Mouse (Mus musculus) A20 (cell line): ENCODE data around the gene Dctn3.

Experiments used
- DNase-seq: peaks from one replicate; pipeline ENCODE4 v3.0.0-alpha.2; 2011; ENCODE audit warnings: low read depth, low spot score

Dctn3 gene

DNA sequence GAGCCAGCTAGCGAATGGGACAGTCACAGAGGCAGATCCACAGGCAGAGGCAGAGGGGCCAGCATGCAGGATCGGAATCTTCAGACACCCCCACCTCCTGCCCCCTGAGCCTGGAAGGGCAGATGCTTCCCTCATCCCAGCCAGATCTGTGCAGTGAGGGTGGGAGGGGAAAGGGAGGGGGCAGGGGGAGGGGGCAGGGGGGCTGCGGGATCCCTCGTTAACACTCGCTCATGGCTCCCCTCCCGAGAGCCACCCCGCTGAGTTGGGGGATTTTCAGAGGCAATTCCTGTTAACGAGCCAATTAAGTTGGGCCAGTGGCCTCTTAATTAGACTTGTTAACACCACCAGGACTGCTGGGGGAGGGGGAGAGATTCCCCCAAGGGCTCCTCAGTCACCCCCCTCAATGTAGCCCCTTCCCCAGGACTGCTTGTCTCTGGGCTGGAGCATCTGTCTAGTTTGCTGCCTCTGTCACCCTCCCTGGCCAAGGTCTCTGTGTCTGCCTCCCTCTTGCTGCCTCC lies 50.9 kb downstream of the Dctn3 start:
- DNase-seq: no peak

DNA sequence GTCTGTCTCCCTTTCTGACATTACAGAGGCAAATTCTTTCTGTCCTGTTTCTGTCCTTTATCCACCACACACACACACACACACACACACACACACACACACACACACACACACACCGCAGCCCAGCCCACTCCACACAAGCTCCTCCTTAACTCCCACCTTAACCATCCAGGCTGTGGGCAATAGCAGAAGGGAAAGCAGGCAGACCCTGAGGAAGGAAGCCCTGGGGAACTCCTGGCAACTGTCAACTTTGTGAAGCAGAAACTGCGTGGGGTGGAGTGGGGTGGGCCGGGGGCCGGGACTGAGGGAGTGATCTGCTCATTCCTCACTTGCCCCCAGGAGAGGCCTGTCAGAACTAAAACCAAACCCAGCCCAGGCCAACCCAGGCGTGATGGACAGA lies 51.5 kb downstream of the Dctn3 start:
- no peak for DNase-seq

DNA sequence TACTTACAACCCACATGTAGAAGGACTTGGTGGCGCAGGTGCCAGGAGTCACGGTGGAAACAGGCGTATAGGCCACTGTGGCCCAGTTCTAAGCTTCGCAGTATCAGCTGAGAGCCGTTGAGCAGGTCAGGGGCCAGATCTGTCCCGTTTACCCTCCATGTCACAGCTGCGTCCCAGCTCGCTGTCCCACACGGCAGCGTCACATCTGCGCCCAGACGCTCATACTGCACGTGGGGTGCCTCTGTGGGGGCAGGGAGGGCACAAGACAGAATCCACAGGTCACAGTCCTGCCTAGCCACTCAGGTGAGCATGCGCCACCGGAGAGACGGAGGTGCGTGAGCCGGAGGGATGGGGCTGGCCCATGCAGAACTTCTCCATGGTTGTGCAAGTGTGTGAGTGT lies 52.1 kb downstream of the Dctn3 start:
- no peak for DNase-seq

DNA sequence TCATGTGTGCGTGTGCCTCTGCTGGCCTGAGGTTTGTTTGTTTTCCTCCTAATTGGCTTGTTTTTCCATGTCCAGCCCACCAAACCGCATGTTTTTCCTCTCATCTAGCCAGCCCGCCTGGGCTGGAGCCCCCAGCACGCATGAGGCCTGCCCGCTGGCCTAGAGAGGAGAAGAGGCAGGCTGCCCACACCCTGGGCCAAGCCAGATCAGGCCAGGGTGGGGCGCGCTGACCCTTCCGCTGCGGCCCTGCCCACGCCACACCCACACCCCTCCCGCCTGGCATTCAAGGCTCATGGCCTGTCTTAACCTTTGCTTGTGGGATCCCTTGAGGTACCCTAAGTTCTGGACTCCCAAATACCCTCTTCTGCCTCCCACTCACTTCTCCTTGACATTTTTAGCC lies 56.3 kb downstream of the Dctn3 start:
- DNase-seq: no peak

DNA sequence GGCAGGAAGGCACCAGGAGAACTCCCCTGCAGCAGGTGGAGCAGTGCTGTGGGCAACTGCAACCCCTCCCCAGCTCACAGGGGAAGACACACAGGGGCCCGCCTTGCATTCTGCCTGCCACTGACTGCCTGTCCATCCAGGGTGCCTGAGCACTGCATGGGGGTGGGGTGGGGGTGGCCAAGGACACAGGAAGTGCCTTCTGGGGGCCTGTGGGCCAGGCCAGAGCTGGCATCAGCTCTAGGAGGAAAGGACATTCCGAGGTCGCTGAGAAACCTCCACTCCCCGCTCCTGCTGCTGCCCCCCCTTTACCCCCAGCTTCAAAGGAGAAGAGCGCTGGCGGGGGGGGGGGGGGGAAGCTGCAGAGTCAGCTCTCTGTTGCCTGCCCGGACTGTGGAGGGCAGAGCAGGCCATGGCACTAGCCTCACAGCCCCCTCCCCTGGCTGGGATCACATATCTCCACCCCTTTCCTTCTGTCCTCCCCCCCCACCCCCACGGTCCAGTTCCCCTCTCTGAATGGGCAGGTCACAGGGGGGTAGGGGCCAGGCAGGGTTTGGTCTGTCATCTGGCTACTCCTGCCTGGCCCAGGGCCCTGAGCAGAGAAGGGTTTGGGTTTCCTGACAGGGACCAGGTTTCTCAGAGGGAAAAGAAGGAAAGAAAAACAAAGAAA lies 57.8 kb downstream of the Dctn3 start:
- DNase-seq: no peak
